Mouse (Mus musculus): ENCODE measurements at regions not wholly inside any gene's neighbourhood (a gene's known extent, or its start where the extent isn't known, plus 50 kb on each side); places are given as distances from the start of the nearest gene placed in this dataset.

- no peaks in the 10 kb centered on the region for H3K9me3 ChIP-seq (replicated peaks)
These were observed 404.3 kb downstream of the Cbln4 start for GRCm38 (mm10) chr2:171638931-171639330.

DNA sequence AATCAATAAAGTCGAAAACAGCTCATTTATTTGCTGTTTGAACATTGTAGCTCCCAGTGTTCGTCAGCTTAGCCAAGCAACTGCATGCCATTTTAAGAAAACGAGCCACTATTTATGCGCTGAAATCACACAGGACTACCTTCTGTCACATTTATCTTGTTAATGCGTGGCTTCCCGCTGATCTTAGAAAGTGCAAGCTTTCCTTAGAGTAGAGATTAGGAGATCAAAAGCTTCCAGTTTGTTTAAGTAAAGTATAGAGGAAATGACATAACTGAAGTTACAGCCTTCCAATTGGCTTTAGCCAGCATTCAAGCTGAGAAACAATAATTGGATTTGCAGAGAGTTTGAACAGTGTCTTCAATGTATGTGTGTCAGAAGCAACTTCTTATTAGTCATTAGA, 406.4 kb downstream of the Cbln4 start:
- 47% methylated on average over 6 of the region's 6 CpGs for WGBS

More at GRCm38 (mm10) chr2:171638931-171639330, 404.3 kb downstream of the Cbln4 start:
- Histone ChIP-seq H3K4me1 (peaks cover 8% of the 10 kb centered on the region), H3K27ac (replicated peaks) (no peak overlapping the region), H3K36me3 (no peaks in the 10 kb centered on the region), H3K27me3 (ENCODE audit: low read depth, poor library complexity, severe bottlenecking) (no peaks in the 10 kb centered on the region), H3K4me3 (no peak overlapping the region)
- DNase-seq (ENCODE audit: low spot score), result no peak
- 93% methylated on average over 6 of the region's 6 CpGs for whole genome bisulfite sequencing

DNA sequence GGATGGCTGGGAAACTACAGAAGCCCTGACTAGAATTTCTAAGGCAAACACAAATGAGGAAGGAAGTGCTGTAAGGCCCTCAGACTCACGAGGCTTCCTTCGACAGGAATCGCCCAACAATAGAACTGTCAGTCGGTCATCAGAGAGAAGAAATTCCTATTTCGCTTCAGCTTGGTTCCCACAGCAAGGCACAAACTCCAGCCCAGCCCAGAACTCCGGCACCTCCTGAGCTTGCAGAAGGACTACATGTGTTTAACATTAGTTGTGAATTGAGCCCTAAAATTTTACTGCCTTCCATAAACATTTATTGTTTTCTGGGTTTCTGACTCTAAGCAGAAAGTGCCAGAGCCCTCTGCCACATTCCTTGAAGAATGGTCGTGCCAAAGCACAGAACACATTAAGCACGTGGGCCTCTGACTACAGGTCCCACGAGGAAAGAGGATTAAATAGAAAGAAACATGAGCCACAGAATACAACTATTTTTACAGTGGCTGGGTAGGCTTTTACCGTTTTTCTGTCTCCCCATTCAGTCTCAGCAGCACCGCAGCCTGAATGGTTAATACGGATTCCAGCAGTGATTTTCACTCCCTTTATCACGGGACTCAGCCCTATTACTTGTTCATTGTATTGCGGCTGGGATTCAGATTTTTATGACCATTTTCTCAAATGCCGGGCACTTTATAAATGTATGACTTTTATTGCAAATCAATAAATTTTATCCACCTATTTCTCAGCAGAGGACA, 409.7 kb downstream of the Cbln4 start:
- H3K27me3 ChIP-seq (ENCODE audit: low read depth, poor library complexity, severe bottlenecking), result no peaks in the 10 kb centered on the region
- no peak overlapping the region for H3K27ac ChIP-seq (replicated peaks)
- H3K36me3 ChIP-seq, result no peaks in the 10 kb centered on the region
- H3K4me1 ChIP-seq, result peaks cover 25% of the 10 kb centered on the region
- no peak overlapping the region for H3K4me3 ChIP-seq
- no peaks in the 10 kb centered on the region for H3K9me3 ChIP-seq (replicated peaks)
- DNase-seq (ENCODE audit: low spot score), result no peak
- 67% methylated on average over 15 of the region's 15 CpGs for WGBS

More for the DNA sequence above, 406.4 kb downstream of the Cbln4 start:
- no peak overlapping the region for H3K4me3 ChIP-seq
- no peaks in the 10 kb centered on the region for H3K36me3 ChIP-seq
- H3K4me1 ChIP-seq, result peaks cover 15% of the 10 kb centered on the region
- no peaks in the 10 kb centered on the region for H3K9me3 ChIP-seq (replicated peaks)
- no peak for DNase-seq (ENCODE audit: low spot score)
- no peak overlapping the region for H3K27ac ChIP-seq (replicated peaks)
- H3K27me3 ChIP-seq (ENCODE audit: low read depth, poor library complexity, severe bottlenecking), result no peaks in the 10 kb centered on the region

DNA sequence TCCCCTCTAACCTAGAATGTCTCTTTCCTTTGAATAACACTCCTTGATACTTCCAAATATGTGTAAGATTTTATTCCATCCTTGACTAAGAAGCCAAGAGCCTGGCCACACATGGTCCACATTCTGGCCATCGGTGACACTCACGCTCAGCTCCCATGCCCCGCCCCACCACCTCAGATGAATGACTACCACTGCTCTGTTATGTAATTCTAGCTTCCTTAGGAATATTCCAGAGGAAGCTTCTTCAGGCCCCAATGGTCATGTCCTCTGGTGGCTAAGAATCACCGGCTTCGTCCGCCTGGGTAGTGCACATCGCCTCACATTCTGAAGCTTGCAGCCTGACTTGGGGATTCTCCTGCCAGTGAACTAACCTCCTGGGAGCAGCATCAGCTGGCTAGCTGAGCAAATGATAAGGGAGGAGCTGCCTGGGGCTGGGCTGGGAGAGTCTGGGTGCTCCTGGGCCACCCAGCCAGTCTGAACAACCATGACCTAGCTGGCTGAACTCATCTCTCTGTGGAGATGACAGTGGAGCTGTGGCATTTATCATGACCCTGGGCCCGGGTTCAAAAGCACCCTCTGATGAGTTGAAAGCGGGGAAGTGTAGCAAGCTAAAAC, 413.1 kb downstream of the Cbln4 start:
- Histone ChIP-seq H3K9me3 (replicated peaks) (no peaks in the 10 kb centered on the region), H3K27me3 (ENCODE audit: low read depth, poor library complexity, severe bottlenecking) (no peaks in the 10 kb centered on the region), H3K4me3 (no peak overlapping the region), H3K36me3 (no peaks in the 10 kb centered on the region), H3K27ac (replicated peaks) (no peak overlapping the region), H3K4me1 (peaks cover 17% of the 10 kb centered on the region; the same call in 1 of the 2 replicates)
- 94% methylated on average over 9 of the region's 9 CpGs for WGBS
- DNase-seq (ENCODE audit: low spot score), result no peak

DNA sequence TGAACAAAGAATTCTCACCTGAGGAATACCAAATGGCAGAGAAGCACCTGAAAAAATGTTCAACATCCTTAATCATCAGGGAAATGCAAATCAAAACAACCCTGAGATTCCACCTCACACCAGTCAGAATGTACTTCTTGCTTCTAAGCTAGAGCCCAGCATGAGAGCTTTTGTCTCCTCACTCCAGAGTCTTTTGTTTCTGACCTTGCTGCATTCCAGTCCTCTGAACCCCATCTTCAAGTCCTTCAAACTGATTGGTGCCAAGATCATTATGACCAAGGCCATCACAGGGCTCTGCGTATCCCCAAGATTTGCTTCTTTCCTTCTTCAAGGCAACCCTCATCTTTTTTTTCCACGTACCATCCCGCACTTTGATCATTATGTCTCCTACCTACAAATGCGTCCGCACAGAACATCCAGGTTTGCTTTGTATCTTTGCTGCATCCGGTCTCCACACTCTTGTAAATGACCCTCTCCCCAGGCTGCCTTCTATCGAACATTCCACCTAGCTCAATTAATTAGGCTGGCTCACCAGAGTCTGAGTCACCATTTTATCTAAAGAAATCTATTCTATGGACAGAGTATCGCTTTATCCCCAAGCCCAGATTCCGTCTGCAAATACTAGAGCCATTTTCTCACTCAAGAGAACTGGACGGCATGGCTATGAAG, 414.9 kb downstream of the Cbln4 start:
- H3K4me3 ChIP-seq, result no peak overlapping the region
- no peaks in the 10 kb centered on the region for H3K27me3 ChIP-seq (ENCODE audit: low read depth, poor library complexity, severe bottlenecking)
- H3K9me3 ChIP-seq (replicated peaks), result no peaks in the 10 kb centered on the region
- no peaks in the 10 kb centered on the region for H3K36me3 ChIP-seq
- 95% methylated on average over 10 of the region's 10 CpGs for WGBS
- DNase-seq (ENCODE audit: low spot score), result no peak
- H3K27ac ChIP-seq (replicated peaks), result no peak overlapping the region
- peaks cover 14% of the 10 kb centered on the region; the same call in 1 of the 2 replicates for H3K4me1 ChIP-seq

DNA sequence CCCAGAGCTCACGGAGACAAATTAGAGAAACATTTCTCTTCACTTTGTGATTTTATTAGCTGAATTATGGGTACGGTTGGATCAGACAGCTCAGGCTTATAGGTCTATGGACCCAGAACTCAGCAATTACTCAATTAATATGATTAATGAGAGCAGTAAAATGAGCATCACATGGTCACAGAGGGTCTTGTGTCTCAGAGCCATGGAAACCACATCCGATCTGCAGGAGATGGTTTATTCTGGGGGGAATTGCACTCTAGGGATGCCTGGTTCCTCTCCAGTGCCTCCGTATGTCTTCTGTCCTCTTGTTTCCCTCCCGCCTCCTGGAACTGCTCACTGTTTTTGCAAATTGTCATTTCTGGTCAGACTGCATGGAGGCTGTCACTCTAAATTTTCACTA, 422.6 kb downstream of the Cbln4 start:
- Histone ChIP-seq H3K27ac (replicated peaks) (no peak overlapping the region), H3K4me1 (peaks cover 12% of the 10 kb centered on the region; the same call in 1 of the 2 replicates), H3K27me3 (ENCODE audit: low read depth, poor library complexity, severe bottlenecking) (no peaks in the 10 kb centered on the region), H3K9me3 (replicated peaks) (no peaks in the 10 kb centered on the region), H3K36me3 (no peaks in the 10 kb centered on the region), H3K4me3 (no peak overlapping the region)
- no peak for DNase-seq (ENCODE audit: low spot score)
- 88% methylated on average over 5 of the region's 5 CpGs for WGBS

- 92% methylated on average over 2 of the region's 2 CpGs for whole genome bisulfite sequencing
- Histone ChIP-seq H3K9me3 (replicated peaks) (no peaks in the 10 kb centered on the region), H3K36me3 (no peaks in the 10 kb centered on the region), H3K27me3 (ENCODE audit: low read depth, poor library complexity, severe bottlenecking) (no peaks in the 10 kb centered on the region), H3K27ac (replicated peaks) (no peak overlapping the region), H3K4me3 (no peak overlapping the region), H3K4me1 (peaks cover 12% of the 10 kb centered on the region; the same call in 1 of the 2 replicates)
- no peak for DNase-seq (ENCODE audit: low spot score)
These were observed 423.0 kb downstream of the Cbln4 start for GRCm38 (mm10) chr2:171620253-171620652.

DNA sequence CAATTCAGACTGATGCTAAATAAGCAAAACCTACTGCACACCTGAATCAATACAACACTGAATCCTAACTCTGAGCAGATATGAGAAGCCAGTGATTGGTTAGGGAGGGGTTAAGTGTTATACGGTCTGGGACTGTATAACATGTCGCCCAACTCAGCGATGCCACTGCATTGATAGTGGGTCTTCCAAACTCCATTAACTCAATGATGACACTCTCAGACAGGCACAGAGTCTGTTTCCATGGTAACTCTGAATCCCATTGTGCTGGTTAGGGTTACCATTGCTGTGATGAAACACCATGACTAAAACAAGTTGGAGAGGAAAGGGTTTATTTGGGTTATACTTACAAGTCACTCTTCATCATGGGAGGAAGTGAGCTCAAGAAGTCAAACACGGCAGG, 424.5 kb downstream of the Cbln4 start:
- WGBS, result 96% methylated on average over 4 of the region's 4 CpGs
- DNase-seq (ENCODE audit: low spot score), result no peak
- no peaks in the 10 kb centered on the region for H3K27me3 ChIP-seq (ENCODE audit: low read depth, poor library complexity, severe bottlenecking)
- H3K36me3 ChIP-seq, result no peaks in the 10 kb centered on the region
- peaks cover 12% of the 10 kb centered on the region; the same call in 1 of the 2 replicates for H3K4me1 ChIP-seq
- H3K9me3 ChIP-seq (replicated peaks), result no peaks in the 10 kb centered on the region
- H3K4me3 ChIP-seq, result no peak overlapping the region
- no peak overlapping the region for H3K27ac ChIP-seq (replicated peaks)

- Histone ChIP-seq H3K27me3 (ENCODE audit: low read depth, poor library complexity, severe bottlenecking) (no peaks in the 10 kb centered on the region), H3K27ac (replicated peaks) (no peak overlapping the region), H3K9me3 (replicated peaks) (no peaks in the 10 kb centered on the region), H3K4me1 (peaks cover 12% of the 10 kb centered on the region; the same call in 1 of the 2 replicates), H3K4me3 (no peak overlapping the region), H3K36me3 (no peaks in the 10 kb centered on the region)
- no peak for DNase-seq (ENCODE audit: low spot score)
- 79% methylated on average over 9 of the region's 9 CpGs for WGBS
These were observed 424.9 kb downstream of the Cbln4 start for GRCm38 (mm10) chr2:171618333-171618732.

DNA sequence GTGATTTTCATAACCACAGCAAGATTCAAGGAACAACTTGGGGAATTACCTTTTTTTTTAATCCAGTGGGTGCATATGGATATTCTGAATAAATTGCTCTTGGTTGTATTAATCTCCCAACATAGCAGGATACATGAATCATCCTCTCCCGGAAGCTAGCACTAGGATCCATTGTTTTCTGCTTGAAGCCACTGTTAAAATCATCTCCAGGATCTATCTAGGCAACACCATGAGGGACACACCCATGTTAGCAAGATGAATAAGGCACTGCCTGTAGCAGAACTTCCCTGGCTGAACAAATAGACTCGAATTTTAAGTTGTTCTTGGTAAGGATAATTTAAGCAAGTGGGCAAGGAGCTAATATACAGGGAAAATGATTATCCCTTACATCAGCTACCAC, 427.8 kb downstream of the Cbln4 start:
- Histone ChIP-seq H3K4me1 (no peaks in the 10 kb centered on the region), H3K36me3 (no peaks in the 10 kb centered on the region), H3K27ac (replicated peaks) (no peak overlapping the region), H3K9me3 (replicated peaks) (no peaks in the 10 kb centered on the region), H3K4me3 (no peak overlapping the region), H3K27me3 (ENCODE audit: low read depth, poor library complexity, severe bottlenecking) (no peaks in the 10 kb centered on the region)
- 74% methylated on average over 2 of the region's 2 CpGs for WGBS
- no peak for DNase-seq (ENCODE audit: low spot score)

- Histone ChIP-seq H3K4me1 (no peaks in the 10 kb centered on the region), H3K9me3 (replicated peaks) (no peaks in the 10 kb centered on the region)
- WGBS, result 82% methylated on average over 5 of the region's 5 CpGs
These were observed 438.2 kb downstream of the Cbln4 start for GRCm38 (mm10) chr2:171605064-171605463.

DNA sequence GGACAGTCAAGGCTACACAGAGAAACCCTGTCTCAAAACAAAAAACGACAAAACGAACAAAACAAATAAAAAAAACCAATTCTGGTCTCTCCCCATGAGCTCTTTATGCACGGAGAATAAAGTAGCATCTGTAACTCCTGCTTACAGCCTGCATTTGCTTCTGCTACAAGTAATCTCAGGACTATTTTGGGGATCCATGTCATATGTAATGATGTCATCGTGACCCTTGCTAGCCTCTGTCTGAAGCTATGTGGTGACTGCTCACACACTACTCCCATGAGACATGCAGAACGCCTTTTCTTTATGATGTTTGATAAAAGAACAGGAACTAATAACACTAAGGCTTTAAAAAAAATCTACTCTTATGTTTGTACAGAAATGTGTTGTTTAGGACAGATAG, 448.0 kb downstream of the Cbln4 start:
- Histone ChIP-seq H3K27me3 (ENCODE audit: low read depth, poor library complexity, severe bottlenecking) (peaks cover 24% of the 10 kb centered on the region), H3K36me3 (no peaks in the 10 kb centered on the region), H3K27ac (replicated peaks) (no peak overlapping the region), H3K4me1 (peaks cover 19% of the 10 kb centered on the region), H3K9me3 (replicated peaks) (no peaks in the 10 kb centered on the region), H3K4me3 (no peak overlapping the region)
- 85% methylated on average over 5 of the region's 5 CpGs for WGBS
- no peak for DNase-seq (ENCODE audit: low spot score)

More at GRCm38 (mm10) chr2:171605064-171605463, 438.2 kb downstream of the Cbln4 start:
- no peak overlapping the region for H3K4me3 ChIP-seq
- H3K36me3 ChIP-seq, result no peaks in the 10 kb centered on the region
- no peak overlapping the region for H3K27ac ChIP-seq (replicated peaks)
- no peak for DNase-seq (ENCODE audit: low spot score)
- H3K27me3 ChIP-seq (ENCODE audit: low read depth, poor library complexity, severe bottlenecking), result no peaks in the 10 kb centered on the region

DNA sequence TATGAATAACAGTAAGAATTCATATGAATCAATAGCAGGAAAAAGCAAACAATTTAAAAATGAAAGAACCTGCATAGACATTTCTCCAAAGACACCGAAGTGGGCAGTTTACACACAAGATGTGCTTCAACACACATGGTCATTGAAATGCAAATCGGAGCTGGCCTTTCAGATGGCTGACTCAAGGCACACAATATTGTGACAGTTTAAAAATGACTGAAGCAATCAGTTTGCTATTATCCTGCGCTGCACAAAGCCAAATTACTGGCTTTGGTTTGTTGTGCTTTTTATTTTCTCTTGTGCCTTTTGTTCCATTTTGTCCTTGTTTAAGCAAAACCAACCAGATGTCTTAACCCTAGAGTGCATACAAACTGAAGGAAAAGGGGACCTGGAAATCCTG, 449.4 kb downstream of the Cbln4 start:
- Histone ChIP-seq H3K9me3 (replicated peaks) (no peaks in the 10 kb centered on the region), H3K4me3 (no peak overlapping the region), H3K36me3 (no peaks in the 10 kb centered on the region), H3K27ac (replicated peaks) (peak overlapping the region; percentile 59; the same call in 1 of the 2 replicates), H3K4me1 (peaks cover 21% of the 10 kb centered on the region), H3K27me3 (ENCODE audit: low read depth, poor library complexity, severe bottlenecking) (peaks cover 24% of the 10 kb centered on the region)
- WGBS, result 48% methylated on average over 3 of the region's 3 CpGs
- no peak for DNase-seq (ENCODE audit: low spot score)

Measured in midbrain, embryonic 10.5 days (tissue).